Mouse (Mus musculus): ENCODE data around the gene Prkcd.

DNA sequence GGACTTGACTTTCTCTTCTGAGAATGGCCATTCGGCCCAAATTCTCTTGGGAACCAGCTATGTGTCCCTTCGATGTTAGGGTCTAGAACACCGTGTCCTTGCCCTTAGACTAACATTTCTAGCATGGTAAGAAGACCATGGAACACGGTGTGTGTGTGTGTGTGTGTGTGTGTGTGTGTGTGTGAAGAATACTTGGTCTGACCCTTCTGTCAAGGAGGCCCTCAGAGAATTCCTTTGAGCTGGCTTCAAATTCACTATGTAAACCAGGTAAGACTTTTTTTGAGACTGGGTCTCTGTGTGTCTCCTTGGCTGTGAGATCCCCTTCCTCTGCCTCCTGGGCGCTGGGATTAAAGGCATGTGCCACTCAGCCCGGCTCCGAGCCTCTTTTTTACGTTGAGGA, 3.5 kb downstream of the Prkcd start:
- TF ChIP-seq CTCF (IDR thresholded peaks at IDR 0.05; ENCODE audit: extremely low read depth, insufficient read depth, insufficient read length, insufficient replicate concordance) (no peak), POLR2A (IDR thresholded peaks at IDR 0.05; ENCODE audit: low read depth, low read length) (no peak)

Data from spleen, adult 2 months (tissue).